Mouse (Mus musculus) thymus, postnatal 10 days (tissue): ENCODE data around the gene Hsdl2.
A peak's percentile ranks its signal among the peaks of the same experiment; 100 is the strongest.
"Not testable (repeated sequence)": the region's sequence is repeated elsewhere in the genome, so short reads cannot be mapped to it uniquely, and the experiment has no call there.

ENCODE experiments used
- DNase-seq, 2 experiments: peaks; one replicate each; pipeline ENCODE4 v3.0.0; 2021; ENCODE audit warnings: low spot score in 2 of 2

Hsdl2 gene

GRCm38 (mm10) chr4:59564128-59564527 lies 17.2 kb upstream of the Hsdl2 start:
- no peak for DNase-seq

GRCm38 (mm10) chr4:59565571-59566188 lies 15.7 kb upstream of the Hsdl2 start:
- no peak for DNase-seq

- DNase-seq, result no peak
Observed at GRCm38 (mm10) chr4:59567576-59568260, 13.6 kb upstream of the Hsdl2 start.

GRCm38 (mm10) chr4:59569538-59569937 lies 11.8 kb upstream of the Hsdl2 start:
- DNase-seq, result peak; percentile 42 to 84

- DNase-seq, result not testable (repeated sequence)
Observed at GRCm38 (mm10) chr4:59570519-59570918, 10.8 kb upstream of the Hsdl2 start.

GRCm38 (mm10) chr4:59572521-59573118 lies 8.7 kb upstream of the Hsdl2 start:
- no peak for DNase-seq

GRCm38 (mm10) chr4:59575184-59575958 lies 6.0 kb upstream of the Hsdl2 start:
- DNase-seq, result no peak

GRCm38 (mm10) chr4:59580495-59581281 lies 675 bp upstream of the Hsdl2 start:
- peak; percentile 39 to 41 for DNase-seq

GRCm38 (mm10) chr4:59582186-59582585 lies 823 bp downstream of the Hsdl2 start:
- no peak for DNase-seq

- DNase-seq, result no peak
Observed at GRCm38 (mm10) chr4:59585097-59585496, 3.7 kb downstream of the Hsdl2 start.

- DNase-seq, result no peak
Observed at GRCm38 (mm10) chr4:59587215-59587871, 6.0 kb downstream of the Hsdl2 start.

GRCm38 (mm10) chr4:59587872-59588226 lies 6.5 kb downstream of the Hsdl2 start:
- DNase-seq, result no peak

- DNase-seq, result no peak
Observed at GRCm38 (mm10) chr4:59594614-59595013, 13.3 kb downstream of the Hsdl2 start.

GRCm38 (mm10) chr4:59596556-59596955 lies 15.2 kb downstream of the Hsdl2 start:
- no peak for DNase-seq

GRCm38 (mm10) chr4:59602704-59603103 lies 21.3 kb downstream of the Hsdl2 start:
- DNase-seq, result no peak

- no peak for DNase-seq
Observed at GRCm38 (mm10) chr4:59604892-59605291, 23.5 kb downstream of the Hsdl2 start.

- DNase-seq, result no peak
Observed at GRCm38 (mm10) chr4:59605501-59605900, 24.1 kb downstream of the Hsdl2 start.

GRCm38 (mm10) chr4:59610411-59610810 lies 29.0 kb downstream of the Hsdl2 start:
- DNase-seq, result no peak

- DNase-seq, result peak in 1 of 2 experiments; percentile 13
Observed at GRCm38 (mm10) chr4:59614986-59615385, 33.6 kb downstream of the Hsdl2 start.

- DNase-seq, result no peak
Observed at GRCm38 (mm10) chr4:59619611-59620245, 38.4 kb downstream of the Hsdl2 start.

GRCm38 (mm10) chr4:59625676-59625997 lies 44.3 kb downstream of the Hsdl2 start:
- DNase-seq, result no peak
